Mouse (Mus musculus) mouse trophoblast stem cell (cell line): ENCODE results near the gene Pax2.

Experiments used
- in situ Hi-C, 2 experiments: fragments of 300-500 bp; cut with MseI, MboI; formaldehyde crosslinking; loops; 2 replicates in 1 of 2; 3 replicates in 1 of 2; pipeline ENCODE4 v1.15.1; 2025

Gene Pax2

GRCm38 (mm10) chr19:44755693-44756420, at the start of gene Pax2:
Gene Pax2, plus strand, starts transcription at chr19:44756045.
- in situ Hi-C loops, result loop anchor here (5.0 to 10.0 kb wide), 3 partner anchors 136 to 174 kb away; no protein-coding TSS in a partner anchor

DNA sequence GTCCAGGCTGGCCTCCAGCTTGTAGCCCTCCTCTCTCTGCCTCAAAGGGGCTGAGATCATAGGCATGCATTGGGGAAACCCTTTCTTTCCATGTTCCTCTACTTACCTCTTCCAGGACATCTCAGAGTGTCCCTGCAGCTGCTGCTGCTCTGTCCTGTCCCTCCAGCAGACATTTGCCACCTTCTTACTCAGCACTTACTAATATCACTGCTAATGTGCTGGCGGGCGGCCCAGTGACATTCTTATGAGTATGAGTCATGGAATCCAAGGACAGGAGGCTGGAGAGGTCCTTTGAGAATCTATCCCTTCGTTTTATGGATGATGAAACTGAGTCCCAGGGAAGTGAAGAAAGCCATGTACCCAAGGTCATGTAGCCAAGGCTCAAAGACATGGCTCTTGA, 47.0 kb upstream of the Pax2 start:
- in situ Hi-C loops, result no loop called here

- in situ Hi-C loops, result no loop called here
These were observed 38.9 kb upstream of the Pax2 start for GRCm38 (mm10) chr19:44716731-44717600.

GRCm38 (mm10) chr19:44719292-44720193, 36.3 kb upstream of the Pax2 start:
- in situ Hi-C loops, result no loop called here

DNA sequence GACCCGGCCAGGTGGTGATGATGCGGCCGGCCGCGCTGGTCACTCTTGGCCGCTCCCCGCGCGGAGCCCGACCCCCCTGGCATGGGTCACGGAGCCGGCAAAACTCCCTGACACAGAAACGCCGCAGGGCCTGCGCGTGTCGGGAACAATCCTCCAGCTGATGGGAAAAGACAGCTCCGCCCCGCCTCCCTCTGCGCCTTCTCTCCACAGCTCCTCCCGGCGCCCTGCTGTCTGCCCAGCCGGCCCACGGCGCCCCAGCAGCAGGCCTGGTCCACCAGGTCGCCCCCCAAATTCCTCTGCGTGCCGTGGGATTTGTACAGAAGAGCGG, 35.7 kb upstream of the Pax2 start:
- in situ Hi-C loops, result no loop called here

DNA sequence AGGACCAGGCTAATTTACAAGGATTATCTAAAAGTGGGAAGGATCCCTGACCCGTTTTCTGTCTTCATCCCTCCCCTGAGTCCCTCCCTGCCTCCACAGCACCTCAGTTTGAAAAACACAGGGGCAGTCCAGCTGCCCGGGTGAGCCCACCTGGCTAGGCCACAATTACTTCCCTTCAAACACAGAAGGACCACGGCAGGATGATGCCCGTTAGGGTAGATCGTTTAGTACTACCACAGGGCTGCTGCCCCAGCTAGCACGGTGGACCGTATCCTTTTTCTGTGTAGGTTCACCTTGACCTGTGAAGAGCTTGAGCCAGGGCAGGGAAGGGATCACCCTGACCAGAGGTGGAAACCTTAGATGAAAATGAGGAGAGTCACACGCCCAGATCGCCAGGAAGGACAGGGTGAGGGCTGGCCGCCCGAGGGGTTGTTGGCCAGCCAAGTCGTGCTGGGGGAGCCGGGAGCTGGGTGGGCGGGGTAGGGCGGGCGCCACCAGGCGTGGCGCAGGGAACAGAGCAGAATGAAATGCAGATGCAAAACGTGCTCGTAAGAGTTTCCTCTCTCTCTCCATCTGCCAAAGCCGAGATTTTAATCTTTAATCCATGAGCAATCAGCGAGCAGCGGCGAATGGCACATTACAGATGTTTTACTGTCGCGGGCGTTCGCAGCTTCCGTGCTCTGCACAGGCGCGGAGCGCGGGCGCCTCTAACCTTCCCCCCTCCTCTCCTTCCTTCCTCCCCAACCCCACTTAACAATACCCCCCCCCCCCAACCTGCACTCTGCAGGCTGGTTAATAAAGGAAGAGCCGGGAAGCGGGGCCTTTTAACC, 32.0 kb upstream of the Pax2 start:
- in situ Hi-C loops, result no loop called here

- in situ Hi-C loops, result no loop called here
These were observed 29.7 kb upstream of the Pax2 start for GRCm38 (mm10) chr19:44725951-44726791.

GRCm38 (mm10) chr19:44734116-44734515, 21.7 kb upstream of the Pax2 start:
- in situ Hi-C loops, result no loop called here

- in situ Hi-C loops, result no loop called here
These were observed 21.2 kb upstream of the Pax2 start for GRCm38 (mm10) chr19:44734682-44735081.

- in situ Hi-C loops, result no loop called here
These were observed 15.5 kb upstream of the Pax2 start for GRCm38 (mm10) chr19:44740300-44740699.

DNA sequence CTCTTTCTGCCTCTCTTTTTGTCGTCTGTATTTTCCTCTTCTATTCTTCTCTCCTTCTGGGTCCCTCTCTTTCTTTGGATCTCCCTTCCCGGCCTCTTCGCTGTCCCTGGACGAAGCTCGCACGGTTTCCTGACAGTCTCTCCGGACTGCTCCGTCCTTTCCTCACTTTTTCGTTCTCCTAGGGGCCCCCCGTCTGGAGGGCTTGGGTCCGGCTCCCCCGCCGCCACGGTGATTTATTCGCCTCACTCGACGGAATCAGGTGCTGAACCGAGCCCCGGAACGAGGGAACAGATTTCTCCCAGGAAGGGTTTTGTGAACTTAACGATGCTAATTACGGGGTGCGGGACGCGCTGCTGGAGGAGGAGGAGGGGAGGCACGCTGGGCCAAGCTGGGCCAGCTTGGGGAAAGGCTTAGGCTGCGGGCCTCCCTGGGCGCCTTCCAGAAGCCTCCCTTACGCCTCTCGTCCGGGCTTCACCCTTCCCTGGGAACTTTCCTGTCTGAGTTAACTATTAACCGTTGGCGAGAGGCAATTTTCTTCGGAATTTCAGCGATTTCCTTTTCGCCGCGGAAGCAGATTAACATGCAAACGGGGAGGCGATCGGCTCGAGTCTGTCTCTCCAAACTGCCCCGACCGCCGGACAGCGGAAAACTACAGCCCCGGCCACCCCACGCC, 14.6 kb upstream of the Pax2 start:
- in situ Hi-C loops, result no loop called here

DNA sequence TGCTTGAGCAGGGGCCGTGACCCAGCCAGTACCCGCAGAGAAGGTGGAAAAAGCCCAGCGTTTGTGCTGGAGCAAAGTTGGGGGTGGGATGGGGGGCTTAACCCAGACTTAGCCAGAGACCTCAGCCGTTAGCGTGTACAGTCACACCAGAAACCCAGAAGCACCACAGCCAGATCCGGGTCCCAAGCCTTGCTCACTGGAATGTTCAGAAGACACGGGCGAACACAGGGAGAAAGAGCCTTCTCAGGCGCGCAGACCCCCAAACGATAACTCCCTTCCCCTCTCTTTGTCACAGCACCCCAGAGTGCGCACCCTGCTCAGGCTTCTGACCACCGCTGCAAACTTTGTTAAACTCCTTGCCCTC, 14.1 kb upstream of the Pax2 start:
- in situ Hi-C loops, result no loop called here

GRCm38 (mm10) chr19:44742131-44743020, 13.5 kb upstream of the Pax2 start:
- in situ Hi-C loops, result no loop called here

GRCm38 (mm10) chr19:44743021-44743415, 12.8 kb upstream of the Pax2 start:
- in situ Hi-C loops, result no loop called here

- in situ Hi-C loops, result no loop called here
These were observed 11.8 kb upstream of the Pax2 start for GRCm38 (mm10) chr19:44743961-44744520.

DNA sequence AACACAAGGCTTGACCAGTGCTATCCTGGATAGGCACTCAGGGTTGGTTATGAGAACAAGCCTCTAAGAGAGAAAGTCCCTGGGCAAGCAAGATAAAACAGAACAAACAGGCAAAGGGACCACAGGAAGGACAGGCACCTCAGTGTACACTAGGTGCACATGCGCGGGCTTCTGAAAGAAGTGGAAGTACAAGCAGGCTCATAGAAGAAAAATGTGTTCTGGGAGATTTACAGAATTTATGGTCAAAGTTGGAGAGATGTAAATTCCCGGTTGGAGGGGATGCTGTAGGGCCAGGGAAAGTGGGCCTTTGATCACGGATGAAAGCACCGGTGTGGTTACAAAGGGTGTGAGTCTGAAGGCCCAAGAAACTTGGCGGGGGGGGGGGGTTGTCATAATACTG, 10.1 kb upstream of the Pax2 start:
- in situ Hi-C loops, result no loop called here

GRCm38 (mm10) chr19:44746541-44747024, 9.3 kb upstream of the Pax2 start:
- in situ Hi-C loops, result no loop called here

GRCm38 (mm10) chr19:44747471-44747870, 8.4 kb upstream of the Pax2 start:
- in situ Hi-C loops, result no loop called here
